Mouse (Mus musculus) central nervous system, embryonic 14 days (tissue): ENCODE results near the gene Cd209b. TPM values are rescaled to one million over a fixed set of nuclear protein-coding genes. Genes with fewer than 3 reads are reported as not detected.

Experiments
- polyA plus RNA-seq: library from polyadenylated mRNA; depleted of rRNA; stranded (reverse); fragments of >200 nt; gene quantifications from 2 replicates; pipeline ENCODE4 v1.2.3, GENCODE M21; 2012; rRNA removed

Cd209b gene
- not detected in 2 replicates for polyA plus RNA-seq

DNA sequence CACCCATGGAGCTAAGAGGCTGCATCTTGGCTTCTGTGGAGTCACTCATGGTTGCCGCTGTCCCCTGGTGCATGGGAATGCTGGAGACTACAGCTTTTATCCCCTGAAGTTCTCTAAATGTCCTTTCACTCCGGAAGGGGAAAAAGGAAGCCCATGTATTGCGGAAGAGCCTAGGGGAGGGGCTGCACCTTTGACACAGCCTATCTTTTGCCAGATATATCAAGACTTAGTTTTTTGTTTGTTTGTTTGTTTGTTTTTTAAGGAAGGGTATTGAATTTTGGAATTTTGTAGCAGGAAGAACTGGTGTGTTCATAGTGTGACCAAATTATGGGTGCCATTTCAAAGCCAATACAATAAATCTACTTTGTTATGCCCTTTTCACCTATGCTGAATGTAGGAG is at the start of gene Cd209b:
TSS of gene Cd209b (minus strand) at position 101 of the 400 bp plus-strand sequence.

DNA sequence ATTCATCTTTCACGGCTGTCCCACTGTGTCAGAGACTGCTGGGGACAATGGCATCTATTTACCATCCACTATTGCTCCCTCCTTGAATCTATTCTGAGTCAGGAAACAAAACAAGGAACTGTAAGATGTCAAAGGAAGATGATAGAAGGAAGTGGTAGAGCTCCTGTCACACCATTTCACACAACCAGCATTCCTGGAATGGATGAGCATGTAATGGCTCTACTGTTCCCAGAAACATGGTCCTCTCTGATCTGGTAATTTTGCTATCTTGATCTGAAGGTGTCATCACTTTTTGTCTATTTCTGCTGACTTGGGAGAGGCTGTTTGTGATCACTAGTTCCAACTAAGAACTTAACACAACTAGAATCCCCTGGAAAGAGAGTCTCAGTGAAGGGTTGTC is 28.0 kb upstream of the Cd209b start, which contains the start of gene Cd209c:
TSS of gene Cd209c (minus strand) at position 101 of the 400 bp plus-strand sequence.

GRCm38 (mm10) chr8:3878455-3878854 is 48.2 kb downstream of the Cd209b start, which contains the start of gene Cd209d:
Gene Cd209d, minus strand, starts transcription at chr8:3878555.

Other genes with a start within 250 kb of the Cd209b start
- gene Fcer2a, start 232.7 kb downstream of the Cd209b start, polyA plus RNA-seq = not detected in 2 replicates
- gene Clec4g, start 206.2 kb downstream of the Cd209b start, polyA plus RNA-seq = 0.04 TPM in 1 of 2 replicates, not detected in the other
- gene Cd209a, start 177.9 kb downstream of the Cd209b start, polyA plus RNA-seq = 0.12 and 0.13 TPM in 2 replicates
- not detected in 2 replicates for gene Cd209e, start 72.5 kb downstream of the Cd209b start, polyA plus RNA-seq
- not detected in 2 replicates for gene Cd209d, start 48.3 kb downstream of the Cd209b start, polyA plus RNA-seq
- 0.04 TPM in 2 replicates for gene Cd209c, start 27.9 kb upstream of the Cd209b start, polyA plus RNA-seq
- 0.09 TPM in 1 of 2 replicates, not detected in the other for gene Cd209f, start 179.0 kb upstream of the Cd209b start, polyA plus RNA-seq
- gene Cd209g, start 207.3 kb upstream of the Cd209b start, polyA plus RNA-seq = not detected in 2 replicates
- gene Evi5l, start 239.7 kb upstream of the Cd209b start, polyA plus RNA-seq = 86.5 and 91.0 TPM in 2 replicates